Mouse (Mus musculus) hindbrain, embryonic 12.5 days (tissue): ENCODE data around the gene E130208F15Rik. TPM values are rescaled to one million over a fixed set of nuclear protein-coding genes. Genes with fewer than 3 reads are reported as not detected.

Experiments used
- ATAC-seq: fragments of 200-750 bp; cut with Nextera tagmentation; 2 replicates; pipeline ENCODE4 v1.8.0; 2017; ENCODE audit warnings: moderate TSS enrichment; ENCODE audit not compliant: low FRiP score
- H3K27ac ChIP-seq: fragments of 300-500 bp; sonication (generic); 2 replicates; pipeline ENCODE4 v1.5.1; 2016; ENCODE audit warnings: mild to moderate bottlenecking
- H3K27me3 ChIP-seq: fragments of 300-500 bp; sonication (generic); 2 replicates; pipeline ENCODE4 v1.6.1; 2016; ENCODE audit warnings: mild to moderate bottlenecking
- H3K36me3 ChIP-seq: fragments of 300-500 bp; sonication (generic); 2 replicates; pipeline ENCODE4 v1.6.1; 2016; ENCODE audit warnings: mild to moderate bottlenecking
- H3K4me1 ChIP-seq: fragments of 300-500 bp; sonication (generic); 2 replicates; pipeline ENCODE4 v1.6.1; 2016
- H3K4me2 ChIP-seq: fragments of 300-500 bp; sonication (generic); replicated peaks from 2 replicates; pipeline ENCODE4 v1.6.1; 2016; ENCODE audit warnings: mild to moderate bottlenecking
- H3K4me3 ChIP-seq: fragments of 300-500 bp; sonication (generic); 2 replicates; pipeline ENCODE4 v1.5.1; 2016; ENCODE audit warnings: mild to moderate bottlenecking
- H3K9ac ChIP-seq: fragments of 300-500 bp; sonication (generic); 2 replicates; pipeline ENCODE4 v1.6.1; 2016; ENCODE audit warnings: mild to moderate bottlenecking, moderate library complexity
- H3K9me3 ChIP-seq: fragments of 300-500 bp; sonication (generic); replicated peaks from 2 replicates; pipeline ENCODE4 v1.6.1; 2016; ENCODE audit warnings: mild to moderate bottlenecking
- WGBS: fragments of 180-500 bp; shearing (Covaris S2); methylation state at CpG from one replicate; pipeline ENCODE4 v1.1.7; 2016; 5-methylcytosine and 5-hydroxymethylcytosine counted together
- polyA plus RNA-seq: library from polyadenylated mRNA; unstranded; fragments of >200 nt; fragmentation: Nextera tagmentation; extraction: Ambion mirVana; gene quantifications from 2 replicates; pipeline ENCODE4 v1.2.1, GENCODE M21; 2016

E130208F15Rik gene
- polyA plus RNA-seq, 1 experiment from 2014 or later: 0.49 TPM

DNA sequence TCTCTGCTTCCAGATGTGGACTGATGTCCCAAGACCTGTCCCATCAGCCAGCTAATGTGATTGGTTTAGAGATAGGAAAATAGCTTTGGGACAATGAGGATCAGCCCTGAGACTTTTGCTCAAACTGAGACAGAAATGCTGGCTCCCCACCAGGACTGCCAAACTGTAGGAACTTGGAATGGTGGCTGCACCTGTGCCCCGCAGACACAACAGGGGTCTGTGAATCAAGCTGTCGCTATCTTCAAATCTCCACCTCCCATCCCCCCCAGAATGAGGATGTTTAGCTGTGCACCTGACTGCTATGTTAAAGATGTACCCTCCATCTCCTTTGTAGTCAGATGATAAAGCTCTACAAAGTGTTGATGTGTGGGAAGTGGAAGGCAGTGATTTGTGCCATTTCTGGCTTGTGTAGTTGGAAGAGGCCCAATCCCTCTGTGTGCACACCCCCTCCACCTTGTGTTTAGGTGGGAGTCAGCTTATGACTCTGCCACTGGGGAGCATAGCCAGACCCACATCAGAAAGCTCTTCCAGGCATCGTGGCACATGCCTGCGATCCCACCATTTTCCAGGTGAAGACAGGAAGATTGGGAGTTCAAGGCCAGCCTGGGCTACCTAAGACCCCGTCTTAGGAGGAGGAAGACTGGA is 2.9 kb downstream of the E130208F15Rik start:
- H3K9ac ChIP-seq: no peak overlapping the region
- no peak overlapping the region for H3K27ac ChIP-seq
- 85% methylated on average over 5 of the region's 5 CpGs for WGBS
- peaks cover 7% of the 10 kb centered on the region for H3K27me3 ChIP-seq
- H3K4me1 ChIP-seq: peaks cover 16% of the 10 kb centered on the region
- H3K4me2 ChIP-seq: no peak overlapping the region
- ATAC-seq: no peak
- H3K4me3 ChIP-seq: no peak overlapping the region
- H3K36me3 ChIP-seq: no peaks in the 10 kb centered on the region
- H3K9me3 ChIP-seq: 0 out of 2 replicates have a peak, but pooled peaks cover 4% of the 10 kb centered on the region

- WGBS: 44% methylated on average over 2 of the region's 2 CpGs
- H3K27ac ChIP-seq: no peak overlapping the region
- no peak overlapping the region for H3K4me3 ChIP-seq
- no peak for ATAC-seq
- H3K4me1 ChIP-seq: peaks cover 16% of the 10 kb centered on the region
- peaks cover 7% of the 10 kb centered on the region for H3K27me3 ChIP-seq
- 0 out of 2 replicates have a peak, but pooled peaks cover 4% of the 10 kb centered on the region for H3K9me3 ChIP-seq
- H3K9ac ChIP-seq: no peak overlapping the region
- no peaks in the 10 kb centered on the region for H3K36me3 ChIP-seq
- H3K4me2 ChIP-seq: no peak overlapping the region
Measured at GRCm38 (mm10) chr7:30325364-30325763, 3.8 kb downstream of the E130208F15Rik start.

DNA sequence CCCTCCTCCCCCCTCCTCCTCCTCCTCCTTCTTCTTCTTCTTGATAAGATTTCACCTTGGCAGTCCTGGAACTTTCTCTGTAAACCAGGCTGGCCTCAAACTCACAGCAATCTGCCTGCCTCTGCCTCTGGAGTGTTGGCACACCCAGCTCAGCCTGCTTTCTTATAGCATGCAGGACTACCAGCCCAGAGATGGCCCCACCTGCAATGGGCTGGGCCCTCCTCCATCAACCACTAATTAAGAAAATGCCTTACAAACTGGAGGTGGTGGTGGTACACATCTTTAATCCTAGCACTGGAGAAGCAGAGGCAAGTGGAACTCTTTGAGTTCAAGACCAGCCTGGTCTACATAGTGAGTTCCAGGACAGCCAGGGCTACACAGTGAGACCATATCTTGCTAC is 4.9 kb downstream of the E130208F15Rik start:
- 0 out of 2 replicates have a peak, but pooled peaks cover 4% of the 10 kb centered on the region for H3K9me3 ChIP-seq
- H3K9ac ChIP-seq: no peak overlapping the region
- peaks cover 7% of the 10 kb centered on the region for H3K27me3 ChIP-seq
- no peak for ATAC-seq
- H3K27ac ChIP-seq: no peak overlapping the region
- no peaks in the 10 kb centered on the region for H3K36me3 ChIP-seq
- H3K4me3 ChIP-seq: no peak overlapping the region
- peaks cover 11% of the 10 kb centered on the region for H3K4me1 ChIP-seq
- H3K4me2 ChIP-seq: no peak overlapping the region

DNA sequence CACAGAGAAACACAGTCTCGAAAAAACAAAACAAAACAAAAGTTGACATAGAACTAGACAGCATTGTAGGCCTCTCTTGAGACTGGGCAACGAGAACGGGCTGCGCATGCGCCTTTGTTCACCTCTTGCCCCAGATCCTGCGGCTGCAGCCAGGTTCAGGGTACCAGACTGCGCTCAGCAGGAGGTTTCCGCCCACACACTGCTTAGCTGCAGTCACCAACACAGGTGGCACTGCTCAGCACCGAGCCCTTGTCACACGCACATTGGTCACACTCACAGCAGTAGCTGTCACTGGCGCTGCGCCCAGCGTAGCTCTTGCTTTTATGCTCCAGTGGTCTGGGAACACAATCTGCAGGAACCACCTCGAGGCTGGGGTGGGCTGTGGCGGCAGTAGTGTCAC is 5.6 kb downstream of the E130208F15Rik start:
- 59% methylated on average over 15 of the region's 15 CpGs for WGBS
- Histone ChIP-seq H3K9ac (no peak overlapping the region), H3K4me3 (no peak overlapping the region), H3K9me3 (0 out of 2 replicates have a peak, but pooled peaks cover 4% of the 10 kb centered on the region), H3K36me3 (no peaks in the 10 kb centered on the region), H3K27ac (no peak overlapping the region), H3K27me3 (peaks cover 7% of the 10 kb centered on the region), H3K4me2 (no peak overlapping the region), H3K4me1 (peaks cover 13% of the 10 kb centered on the region)
- ATAC-seq: no peak

DNA sequence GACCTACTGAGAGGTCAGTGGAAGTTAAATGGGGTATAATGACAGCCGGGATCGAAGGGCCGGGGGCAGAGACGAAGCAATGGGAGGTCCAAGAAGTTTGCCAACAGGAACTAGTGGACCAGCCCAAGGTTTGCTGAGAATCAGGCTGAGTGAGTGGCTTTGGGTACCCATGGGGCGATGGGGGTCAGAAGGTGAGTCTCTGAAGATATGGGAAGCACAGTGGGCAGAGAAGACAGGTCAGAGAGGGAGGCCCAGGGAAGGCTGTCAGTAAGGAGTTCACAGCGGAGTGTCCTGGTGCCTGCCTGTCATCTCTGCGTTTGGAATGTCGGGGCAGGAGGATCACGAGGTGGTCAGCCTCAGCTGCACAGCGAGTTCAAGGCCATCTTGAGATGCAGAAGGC is 6.8 kb downstream of the E130208F15Rik start:
- Histone ChIP-seq H3K27me3 (peaks cover 8% of the 10 kb centered on the region), H3K4me3 (no peak overlapping the region), H3K9me3 (0 out of 2 replicates have a peak, but pooled peaks cover 4% of the 10 kb centered on the region), H3K36me3 (no peaks in the 10 kb centered on the region), H3K4me2 (no peak overlapping the region), H3K4me1 (peaks cover 10% of the 10 kb centered on the region), H3K9ac (peak overlapping the region; percentile 8; the same call in 1 of the 2 replicates), H3K27ac (no peak overlapping the region)
- WGBS: 58% methylated on average over 10 of the region's 10 CpGs
- ATAC-seq: no peak

DNA sequence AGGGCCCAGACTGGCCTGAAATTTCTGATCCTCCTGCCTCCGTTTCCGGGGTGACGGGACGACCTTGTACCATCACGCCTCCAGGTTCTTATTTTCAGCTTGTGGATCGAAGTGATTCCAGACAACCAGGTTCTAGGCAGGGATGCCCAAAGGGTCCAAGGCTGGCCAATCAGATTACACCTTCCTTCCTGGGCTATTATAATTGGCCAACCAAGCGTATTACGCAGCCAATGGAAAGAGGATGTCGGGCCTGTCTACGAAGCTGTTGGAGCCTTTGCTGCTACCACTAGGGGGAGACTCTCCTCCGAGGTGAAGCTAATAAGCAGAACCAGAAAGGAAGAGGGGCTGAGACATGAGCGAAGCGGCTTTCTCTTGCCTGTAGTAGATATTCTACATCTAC is 10.3 kb downstream of the E130208F15Rik start:
- H3K27me3 ChIP-seq: peaks cover 31% of the 10 kb centered on the region
- no peaks in the 10 kb centered on the region for H3K36me3 ChIP-seq
- no peaks in the 10 kb centered on the region for H3K9me3 ChIP-seq
- H3K4me1 ChIP-seq: peaks cover 14% of the 10 kb centered on the region
- peak overlapping the region; percentile 48 for H3K4me2 ChIP-seq
- 4% methylated on average over 13 of the region's 13 CpGs for WGBS
- peak overlapping the region; percentile 8 for H3K4me3 ChIP-seq
- peak overlapping the region; percentile 18; the same call in 1 of the 2 replicates for H3K9ac ChIP-seq
- peak; percentile 96 for ATAC-seq
- H3K27ac ChIP-seq: peak overlapping the region; percentile 12

GRCm38 (mm10) chr7:30332622-30333259 is 11.2 kb downstream of the E130208F15Rik start:
- H3K27me3 ChIP-seq: peaks cover 31% of the 10 kb centered on the region
- no peak overlapping the region for H3K9ac ChIP-seq
- H3K4me2 ChIP-seq: peak overlapping the region; percentile 48; the same call in 1 of the 2 replicates
- H3K27ac ChIP-seq: no peak overlapping the region
- peaks cover 10% of the 10 kb centered on the region for H3K4me1 ChIP-seq
- no peaks in the 10 kb centered on the region for H3K9me3 ChIP-seq
- no peak overlapping the region for H3K4me3 ChIP-seq
- no peaks in the 10 kb centered on the region for H3K36me3 ChIP-seq
- no peak for ATAC-seq
- 70% methylated on average over 18 of the region's 18 CpGs for WGBS

DNA sequence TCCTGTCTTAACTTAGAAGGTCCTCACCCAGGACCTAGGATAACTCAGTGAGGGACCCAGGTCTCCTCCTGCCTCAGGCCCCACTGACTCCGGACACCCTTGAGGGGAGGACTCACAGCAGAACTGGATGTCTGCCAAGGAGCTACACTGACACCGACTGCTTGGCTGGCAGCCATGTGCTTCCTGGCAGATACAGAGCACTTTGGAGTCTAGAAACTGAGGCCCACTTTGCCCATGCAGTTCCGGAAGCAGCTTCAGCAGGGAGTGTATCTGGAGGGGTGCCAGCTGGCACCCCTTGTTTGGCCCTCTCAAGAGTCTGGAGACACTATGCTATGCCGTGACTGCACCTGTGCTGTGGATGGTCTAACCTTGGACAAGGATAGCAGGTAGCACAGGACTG is 11.9 kb downstream of the E130208F15Rik start:
- Histone ChIP-seq H3K4me1 (peaks cover 10% of the 10 kb centered on the region), H3K27me3 (peaks cover 28% of the 10 kb centered on the region), H3K9me3 (no peaks in the 10 kb centered on the region), H3K4me2 (no peak overlapping the region), H3K9ac (no peak overlapping the region), H3K4me3 (no peak overlapping the region), H3K27ac (no peak overlapping the region), H3K36me3 (no peaks in the 10 kb centered on the region)
- 0 out of 2 replicates have a peak, but pooled peaks have one; percentile 15 for ATAC-seq
- WGBS: 60% methylated on average over 4 of the region's 4 CpGs

GRCm38 (mm10) chr7:30334563-30334962 is 13.0 kb downstream of the E130208F15Rik start:
- 60% methylated on average over 5 of the region's 5 CpGs for WGBS
- Histone ChIP-seq H3K27me3 (peaks cover 29% of the 10 kb centered on the region), H3K27ac (no peak overlapping the region), H3K4me3 (no peak overlapping the region), H3K4me1 (peaks cover 10% of the 10 kb centered on the region), H3K9ac (no peak overlapping the region), H3K4me2 (no peak overlapping the region), H3K9me3 (no peaks in the 10 kb centered on the region), H3K36me3 (no peaks in the 10 kb centered on the region)
- ATAC-seq: no peak

DNA sequence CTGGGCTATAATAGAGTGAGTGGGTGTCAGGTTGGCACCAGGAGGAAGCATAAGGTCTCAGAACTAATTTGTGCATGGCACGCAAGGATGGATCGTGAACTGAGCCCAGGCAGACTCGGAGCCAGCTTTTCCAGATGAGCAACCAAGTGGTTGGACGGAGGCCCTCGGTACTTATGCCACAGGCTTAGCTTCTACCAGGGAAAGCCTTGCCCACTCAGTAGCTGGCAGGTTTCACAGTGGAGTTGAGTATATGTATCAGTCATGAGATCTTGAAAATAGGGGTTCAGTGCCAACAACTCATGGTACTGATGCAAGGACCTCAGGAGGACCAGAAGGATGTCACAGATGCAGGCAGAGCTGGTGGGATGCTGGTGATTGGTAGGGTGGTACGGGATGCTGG is 14.1 kb downstream of the E130208F15Rik start:
- no peak overlapping the region for H3K9ac ChIP-seq
- H3K4me2 ChIP-seq: no peak overlapping the region
- WGBS: 83% methylated on average over 6 of the region's 6 CpGs
- H3K27me3 ChIP-seq: peaks cover 29% of the 10 kb centered on the region
- H3K4me3 ChIP-seq: no peak overlapping the region
- H3K27ac ChIP-seq: no peak overlapping the region
- peaks cover 10% of the 10 kb centered on the region for H3K4me1 ChIP-seq
- H3K9me3 ChIP-seq: no peaks in the 10 kb centered on the region
- no peak for ATAC-seq
- H3K36me3 ChIP-seq: no peaks in the 10 kb centered on the region

- Histone ChIP-seq H3K9me3 (no peaks in the 10 kb centered on the region), H3K4me3 (no peak overlapping the region), H3K4me2 (no peak overlapping the region), H3K36me3 (no peaks in the 10 kb centered on the region), H3K27me3 (peaks cover 29% of the 10 kb centered on the region), H3K9ac (no peak overlapping the region), H3K27ac (no peak overlapping the region), H3K4me1 (peaks cover 9% of the 10 kb centered on the region)
- peak; percentile 23; the same call in 1 of the 2 replicates for ATAC-seq
- WGBS: 3% methylated on average over 9 of the region's 9 CpGs
Measured at GRCm38 (mm10) chr7:30336384-30336783, 14.8 kb downstream of the E130208F15Rik start.

DNA sequence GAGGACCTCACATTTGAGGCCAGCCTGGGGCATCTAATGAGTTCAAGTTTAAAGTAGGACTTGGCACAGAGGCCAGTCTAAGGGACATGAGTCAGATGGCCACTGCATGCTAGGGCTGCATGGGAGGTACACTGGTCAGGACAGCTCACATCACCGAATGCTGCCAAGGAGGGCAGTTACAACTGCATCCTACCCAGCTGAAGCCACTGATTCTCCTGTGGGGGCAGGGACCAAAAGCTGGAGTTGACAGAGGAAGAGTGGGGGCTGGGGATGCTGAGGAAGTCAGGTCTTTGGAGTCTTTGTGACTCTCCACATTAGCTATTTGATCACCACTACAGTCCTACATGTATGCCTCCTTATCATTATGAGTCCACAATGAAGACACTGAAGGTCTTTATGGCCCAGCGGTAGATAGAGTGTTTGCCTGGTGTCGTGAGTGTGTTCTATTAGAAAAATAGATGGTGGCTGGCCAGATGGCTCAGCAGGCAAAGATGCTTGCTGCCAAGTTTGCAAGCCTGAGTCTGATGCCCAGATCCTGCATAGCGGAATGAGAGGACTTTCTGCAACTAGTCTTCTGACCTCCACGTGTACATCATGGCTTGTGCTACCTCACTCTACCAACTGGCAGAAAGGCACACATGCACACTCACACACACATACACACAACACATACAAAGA is 18.0 kb downstream of the E130208F15Rik start:
- peaks cover 19% of the 10 kb centered on the region for H3K27me3 ChIP-seq
- no peak overlapping the region for H3K4me2 ChIP-seq
- no peaks in the 10 kb centered on the region for H3K4me1 ChIP-seq
- 75% methylated on average over 5 of the region's 5 CpGs for WGBS
- no peak for ATAC-seq
- no peaks in the 10 kb centered on the region for H3K36me3 ChIP-seq
- H3K4me3 ChIP-seq: no peak overlapping the region
- no peaks in the 10 kb centered on the region for H3K9me3 ChIP-seq
- H3K9ac ChIP-seq: no peak overlapping the region
- H3K27ac ChIP-seq: no peak overlapping the region
